12 mouse cellular contexts compared by ENCODE assay signal in genomic region chr4:102446160-102446945, GRCm38 (mm10).
DNase-seq lines count a peak whose midpoint lies in the region; ATAC-seq lines count a peak whose summit lies in the region.
"Had no signal": no experiment of that assay in that cellular context is flagged by ENCODE, and none has a peak within 500 bp of the region (broad histone marks: within the 10 kb centered on the region; RNA-seq: fewer than 3 reads in every experiment).

No protein-coding gene starts in this region.

- peak; percentile 33 for DNase-seq in retina, embryonic 14.5 days (ENCODE audit: low spot score)
- DNase-seq in retina, postnatal 1 day, result no peak
- DNase-seq in heart, embryonic 10.5 days (ENCODE audit: low spot score), result peak; percentile 73
- DNase-seq in layer of hippocampus, adult 8-10 months (ENCODE audit: low spot score in 2 of 2), result no peak
- DNase-seq in adrenal gland, adult 8-10 months, result no peak
- no peak for DNase-seq in frontal cortex, postnatal 36 days (ENCODE audit: low spot score in 2 of 2)
- DNase-seq: cerebellum, postnatal 36 days; kidney, postnatal 25 days; left cerebral cortex, postnatal 4 days had no signal

- H3K36me3 ChIP-seq in heart, embryonic 10.5 days, result no peaks in the 10 kb centered on the region
- H3K36me3 ChIP-seq in intestine, embryonic 16.5 days (ENCODE audit: control insufficient read depth, insufficient read depth, low read length), result no peaks in the 10 kb centered on the region
- H3K36me3 ChIP-seq: hindbrain, embryonic 15.5 days had no signal

- H3K4me1 ChIP-seq in heart, embryonic 10.5 days, result peaks cover 17% of the 10 kb centered on the region; the same call in 1 of the 2 replicates
- H3K4me1 ChIP-seq in intestine, embryonic 16.5 days (ENCODE audit: control insufficient read depth, insufficient read depth, low read length), result peaks cover 11% of the 10 kb centered on the region
- H3K4me1 ChIP-seq: hindbrain, embryonic 15.5 days had no signal

- peak overlapping the region; percentile 4; the same call in 1 of the 2 replicates for H3K27ac ChIP-seq in heart, embryonic 10.5 days
- H3K27ac ChIP-seq in intestine, embryonic 16.5 days (ENCODE audit: low read length), result peak overlapping the region; percentile 65
- H3K27ac ChIP-seq: hindbrain, embryonic 15.5 days had no signal

- peak; percentile 94 for ATAC-seq in intestine, embryonic 16.5 days
- ATAC-seq: forebrain, embryonic 14.5 days had no signal

- no peak overlapping the region for H3K9ac ChIP-seq in intestine, embryonic 16.5 days (ENCODE audit: low read depth, low read length)
- H3K9ac ChIP-seq: hindbrain, embryonic 15.5 days had no signal

- no peaks in the 10 kb centered on the region for H3K9me3 ChIP-seq in heart, embryonic 10.5 days
- H3K9me3 ChIP-seq in intestine, embryonic 16.5 days (ENCODE audit: control insufficient read depth, low read length), result no peaks in the 10 kb centered on the region
- H3K9me3 ChIP-seq: hindbrain, embryonic 15.5 days had no signal

- 67% methylated on average over 8 of the region's 8 CpGs for WGBS in heart, embryonic 10.5 days
- WGBS in intestine, embryonic 16.5 days, result 59% methylated on average over 8 of the region's 8 CpGs

- H3K4me3 ChIP-seq in heart, embryonic 10.5 days, result no peak overlapping the region
- no peak overlapping the region for H3K4me3 ChIP-seq in intestine, embryonic 16.5 days (ENCODE audit: low read length)
- H3K4me3 ChIP-seq: hindbrain, embryonic 15.5 days had no signal

- H3K4me2 ChIP-seq in intestine, embryonic 16.5 days (ENCODE audit: low read depth, low read length), result no peak overlapping the region
- H3K4me2 ChIP-seq: hindbrain, embryonic 15.5 days had no signal

- no peaks in the 10 kb centered on the region for H3K27me3 ChIP-seq in heart, embryonic 10.5 days (ENCODE audit: insufficient read depth, poor library complexity, severe bottlenecking)
- no peaks in the 10 kb centered on the region for H3K27me3 ChIP-seq in intestine, embryonic 16.5 days (replicated peaks; ENCODE audit: control insufficient read depth, insufficient read depth, low read length)
- H3K27me3 ChIP-seq: hindbrain, embryonic 15.5 days had no signal

Comparison
In these comparisons a context has a peak if more than half of its experiments do, and no peak if none do; other contexts are left out.
1. DNase-seq: peak in retina, embryonic 14.5 days (single experiment) and heart, embryonic 10.5 days (single experiment); none in retina, postnatal 1 day (single experiment), layer of hippocampus, adult 8-10 months (0 of 2), adrenal gland, adult 8-10 months (single experiment) and frontal cortex, postnatal 36 days (0 of 2).